In genomic region chr6:136689790-136690413, GRCm38 (mm10) we compare ENCODE assay signal across 9 mouse cellular contexts. TPM values are rescaled to one million over a fixed set of nuclear protein-coding genes. Genes with fewer than 3 reads are reported as not detected.
DNase-seq lines count a peak whose midpoint lies in the region; TF ChIP-seq lines count a peak whose summit lies in the region.
"Had no signal": no experiment of that assay in that cellular context is flagged by ENCODE, and none has a peak within 500 bp of the region (broad histone marks: within the 10 kb centered on the region; RNA-seq: fewer than 3 reads in every experiment).

No protein-coding gene starts in this region.

- TF ChIP-seq POLR2A in thymus, adult 2 months (IDR thresholded peaks at IDR 0.05; ENCODE audit: control insufficient read depth, extremely low read depth, insufficient read depth, low read length, poor library complexity): no peak

- 30% methylated on average over 15 of the region's 15 CpGs for WGBS in thymus, adult 2 months

- peak overlapping the region; percentile 38; the same call in 1 of the 2 replicates for H3K27ac ChIP-seq in thymus, adult 2 months (ENCODE audit: control insufficient read depth, insufficient read depth, low read length)

- TF ChIP-seq CTCF in thymus, adult 2 months (IDR thresholded peaks at IDR 0.05; ENCODE audit: borderline replicate concordance, control insufficient read depth, extremely low read depth, insufficient read depth, low read length, poor library complexity): no peak

- H3K4me1 ChIP-seq in thymus, adult 2 months (replicated peaks; ENCODE audit: control insufficient read depth, insufficient read depth, low read length): 0 out of 2 replicates have a peak, but pooled peaks cover 4% of the 10 kb centered on the region
- H3K4me1 ChIP-seq: embryonic facial prominence, embryonic 12.5 days had no signal

- H3K4me3 ChIP-seq in thymus, adult 2 months (ENCODE audit: control insufficient read depth, insufficient read depth, low read length): no peak overlapping the region
- H3K4me3 ChIP-seq: embryonic facial prominence, embryonic 12.5 days had no signal

- H3K27me3 ChIP-seq in thymus, adult 2 months (ENCODE audit: control insufficient read depth, insufficient read depth, low read length): no peaks in the 10 kb centered on the region
- H3K27me3 ChIP-seq: embryonic facial prominence, embryonic 12.5 days had no signal

- DNase-seq in gastrocnemius, adult 18-20 months (ENCODE audit: low spot score): peak; percentile 5
- DNase-seq in gastrocnemius, postnatal 25 days: no peak
- peak; percentile 19 for DNase-seq in thymus, adult 2 months
- DNase-seq in thymus, postnatal 4 days: no peak
- DNase-seq in lung, postnatal 4 days: peak; percentile 41 to 44
- peak; percentile 56 for DNase-seq in yolk sac, embryonic 10.5 days (ENCODE audit: low spot score)
- no peak for DNase-seq in urinary bladder, postnatal 14 days (ENCODE audit: low spot score)
- DNase-seq in adipocyte (ENCODE audit: low spot score): no peak

- no peaks in the 10 kb centered on the region for H3K36me3 ChIP-seq in thymus, adult 2 months (ENCODE audit: control insufficient read depth, insufficient read depth, low read length)
- H3K36me3 ChIP-seq: embryonic facial prominence, embryonic 12.5 days had no signal

RNA-seq across cellular contexts. Expression of gene Plbd1, which starts 28.2 kb away (rescaled TPM):
- 10 to 100 TPM; 15.1 to 20.8 TPM for total RNA-seq in gastrocnemius, adult 18-20 months (2021)
- 10 to 100 TPM; 18.3 to 18.8 TPM for total RNA-seq in gastrocnemius, postnatal 25 days (2021)
- 31.4 and 37.1 TPM in 2 replicates for polyA plus RNA-seq in thymus, adult 2 months (2012; rRNA removed)

Comparison
In these comparisons a context has a peak if more than half of its experiments do, and no peak if none do; other contexts are left out.
1. DNase-seq: peak in gastrocnemius, adult 18-20 months (single experiment), thymus, adult 2 months (single experiment), lung, postnatal 4 days (2 of 2) and yolk sac, embryonic 10.5 days (single experiment); none in gastrocnemius, postnatal 25 days (single experiment), thymus, postnatal 4 days (single experiment), urinary bladder, postnatal 14 days (single experiment) and adipocyte (single experiment).